Mouse (Mus musculus): ENCODE measurements around the gene Krt5.
"Not testable (repeated sequence)": the region's sequence is repeated elsewhere in the genome, so short reads cannot be mapped to it uniquely, and the experiment has no call there.

The Krt5 gene

DNA sequence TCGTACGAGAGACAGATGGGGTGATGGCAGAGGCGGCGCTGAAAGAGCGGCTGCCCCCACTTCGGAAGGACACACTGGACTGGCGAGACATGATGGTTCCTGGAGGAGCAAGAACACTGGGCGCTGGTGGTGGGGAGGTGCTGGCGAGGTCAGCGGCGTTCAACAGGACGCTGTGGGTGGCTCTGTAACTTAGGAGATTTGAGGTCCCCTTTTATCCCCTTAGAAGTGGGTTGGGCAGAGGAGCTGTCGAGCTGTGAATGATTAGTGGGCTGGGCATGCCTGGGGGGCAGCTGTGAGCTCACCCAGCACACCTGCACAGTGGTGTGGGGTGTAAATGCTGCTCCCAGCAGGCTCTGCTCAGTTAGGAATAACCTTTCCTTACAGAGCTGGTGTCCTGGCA is at the start of gene Krt5:
Krt5 (minus strand) TSS at position 179 of the 400 bp plus-strand sequence.
- DNase-seq (ENCODE audit: low read depth) = no peak

GRCm38 (mm10) chr15:101742711-101743110 is 30.0 kb upstream of the Krt5 start, which contains the start of gene Krt71:
Gene Krt71, minus strand, starts transcription at chr15:101743109.
- DNase-seq (ENCODE audit: low read depth) = no peak

DNA sequence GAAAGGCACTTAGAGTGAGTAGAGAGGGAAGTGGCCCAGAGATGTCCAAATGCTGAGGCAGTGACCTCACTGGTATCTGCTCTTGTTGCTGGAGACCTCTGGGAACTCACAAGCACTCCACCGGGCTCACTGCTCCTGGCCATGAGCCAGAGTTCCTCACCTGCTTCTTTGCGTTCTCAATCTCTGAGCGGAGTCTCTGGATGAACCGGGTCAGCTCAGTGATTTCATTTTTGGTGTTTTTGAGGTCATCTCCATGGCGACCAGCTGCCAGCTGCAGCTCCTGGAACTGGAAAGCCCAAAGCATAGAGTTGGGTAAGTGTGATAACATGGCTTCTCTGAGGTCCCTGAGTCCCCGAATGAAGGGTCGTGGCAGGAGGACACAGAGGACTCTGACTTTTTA is 25.1 kb upstream of the Krt5 start:
- no peak for DNase-seq (ENCODE audit: low read depth)

- no peak for DNase-seq (ENCODE audit: low read depth)
Observed at GRCm38 (mm10) chr15:101730653-101731052, 18.0 kb upstream of the Krt5 start.

DNA sequence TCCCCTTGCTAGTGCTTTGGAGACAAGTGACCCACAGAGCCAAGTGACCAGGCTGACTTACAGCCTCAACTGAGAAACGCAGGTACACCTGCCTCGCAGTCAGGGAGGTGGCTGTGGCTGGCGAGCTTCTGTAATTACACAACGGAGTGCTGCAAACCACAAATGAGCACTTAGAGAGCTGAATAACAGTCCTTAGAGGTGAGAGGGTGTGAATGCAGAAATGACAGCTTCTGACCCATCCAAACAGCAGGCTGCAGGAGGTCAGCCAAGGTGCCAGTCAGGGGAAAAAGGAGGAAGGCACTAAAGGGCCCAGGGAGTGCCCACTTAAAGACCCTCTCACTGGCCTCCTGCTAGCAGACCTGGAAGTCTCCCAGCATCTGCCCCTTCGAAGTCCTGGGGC is 12.0 kb upstream of the Krt5 start:
- DNase-seq (ENCODE audit: low read depth) = no peak

DNA sequence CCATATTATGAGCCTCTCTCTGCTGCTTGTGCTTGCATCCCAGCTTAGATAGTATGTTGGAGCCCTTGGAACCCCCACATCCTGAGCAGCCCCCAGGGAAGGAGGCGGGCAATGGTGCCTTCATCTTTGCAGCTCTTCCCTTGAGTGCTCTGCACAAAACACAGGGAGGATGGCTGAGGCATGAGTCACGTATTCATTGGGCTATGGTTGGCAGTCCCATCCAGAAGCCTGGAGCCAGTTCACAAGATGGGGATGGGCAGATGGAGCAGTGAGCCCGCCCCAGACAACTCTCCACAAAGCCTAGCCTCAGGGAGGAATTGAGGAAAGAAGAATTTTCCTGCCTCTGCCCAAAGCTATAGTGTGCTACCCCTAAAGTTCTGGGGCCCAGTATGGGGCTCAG is 3.1 kb upstream of the Krt5 start:
- DNase-seq (ENCODE audit: low read depth) = no peak

- DNase-seq (ENCODE audit: low read depth) = no peak
Observed at GRCm38 (mm10) chr15:101714356-101714755, 1.7 kb upstream of the Krt5 start.

GRCm38 (mm10) chr15:101713731-101714130 is 1.0 kb upstream of the Krt5 start:
- DNase-seq (ENCODE audit: low read depth) = no peak

- DNase-seq (ENCODE audit: low read depth) = no peak
Observed at GRCm38 (mm10) chr15:101708683-101709082, 4.0 kb downstream of the Krt5 start.

DNA sequence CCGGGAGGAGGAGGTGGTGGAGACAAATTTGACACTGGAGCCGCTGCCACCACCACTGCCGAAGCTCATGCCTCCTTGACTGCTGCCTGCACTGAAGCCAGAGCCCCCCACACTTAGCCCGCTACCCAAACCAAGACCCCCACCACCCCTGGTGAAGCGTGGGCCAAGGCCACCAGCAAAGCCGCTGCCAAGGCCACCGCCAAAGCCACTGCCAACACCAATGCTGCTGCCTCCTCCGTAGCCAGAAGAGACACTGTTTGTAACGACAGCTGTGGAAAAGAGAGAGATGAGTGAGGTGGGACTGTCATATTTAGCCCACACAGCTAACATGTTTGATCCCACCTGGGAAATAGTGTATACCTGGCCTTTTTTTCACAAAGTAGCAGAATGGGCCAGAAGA is 5.2 kb downstream of the Krt5 start:
- no peak for DNase-seq (ENCODE audit: low read depth)

- no peak for DNase-seq (ENCODE audit: low read depth)
Observed at GRCm38 (mm10) chr15:101704066-101704465, 8.6 kb downstream of the Krt5 start.

DNA sequence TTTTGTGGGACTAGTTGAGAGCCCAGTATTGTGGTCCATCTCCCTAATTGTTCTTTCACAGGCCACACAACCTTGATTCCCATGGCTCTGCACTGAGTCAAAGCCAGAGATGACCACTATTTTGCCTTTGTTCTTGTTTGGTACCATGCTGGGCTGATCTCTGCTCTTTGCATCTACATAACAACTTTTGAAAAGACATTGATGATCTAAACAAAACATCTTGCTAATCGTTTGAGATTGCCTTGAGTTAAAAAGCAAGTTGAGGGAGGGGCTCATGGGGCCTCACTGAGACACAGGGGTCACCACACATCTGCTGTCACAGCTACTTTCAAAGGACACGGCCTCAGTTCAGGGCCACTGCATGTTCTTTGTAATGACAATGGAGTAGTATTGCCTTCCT is 10.3 kb downstream of the Krt5 start:
- no peak for DNase-seq (ENCODE audit: low read depth)

- DNase-seq (ENCODE audit: low read depth) = no peak
Observed at GRCm38 (mm10) chr15:101699866-101700265, 12.8 kb downstream of the Krt5 start.

- DNase-seq (ENCODE audit: low read depth) = no peak
Observed at GRCm38 (mm10) chr15:101699192-101699591, 13.5 kb downstream of the Krt5 start.

- no peak for DNase-seq (ENCODE audit: low read depth)
Observed at GRCm38 (mm10) chr15:101697326-101698188, 15.1 kb downstream of the Krt5 start.

DNA sequence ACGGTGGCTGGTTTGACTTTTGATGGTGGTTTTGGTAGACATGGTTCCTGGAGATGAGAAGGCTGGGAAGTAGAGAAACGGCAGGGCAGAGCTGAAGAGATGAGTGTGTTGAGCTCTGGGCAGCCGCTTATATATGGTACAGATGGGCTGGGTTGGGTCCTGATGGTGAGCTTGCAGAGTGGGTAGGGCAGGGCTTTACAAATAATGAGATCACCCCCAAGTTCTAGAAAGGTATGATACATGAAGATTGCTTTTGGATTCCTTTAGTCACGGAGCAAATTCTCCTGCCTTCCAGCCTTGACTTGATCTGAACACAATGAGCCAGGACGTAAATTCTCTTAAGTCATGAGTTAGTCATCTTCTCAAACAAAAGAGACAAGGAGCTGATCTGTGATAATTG is 18.5 kb downstream of the Krt5 start, which contains the start of gene Krt6a:
Krt6a (minus strand) TSS at position 101 of the 400 bp plus-strand sequence.
- DNase-seq (ENCODE audit: low read depth) = no peak

- DNase-seq (ENCODE audit: low read depth) = not testable (repeated sequence)
Observed at GRCm38 (mm10) chr15:101690460-101690859, 22.2 kb downstream of the Krt5 start.

- no peak for DNase-seq (ENCODE audit: low read depth)
Observed at GRCm38 (mm10) chr15:101688161-101688560, 24.5 kb downstream of the Krt5 start.

DNA sequence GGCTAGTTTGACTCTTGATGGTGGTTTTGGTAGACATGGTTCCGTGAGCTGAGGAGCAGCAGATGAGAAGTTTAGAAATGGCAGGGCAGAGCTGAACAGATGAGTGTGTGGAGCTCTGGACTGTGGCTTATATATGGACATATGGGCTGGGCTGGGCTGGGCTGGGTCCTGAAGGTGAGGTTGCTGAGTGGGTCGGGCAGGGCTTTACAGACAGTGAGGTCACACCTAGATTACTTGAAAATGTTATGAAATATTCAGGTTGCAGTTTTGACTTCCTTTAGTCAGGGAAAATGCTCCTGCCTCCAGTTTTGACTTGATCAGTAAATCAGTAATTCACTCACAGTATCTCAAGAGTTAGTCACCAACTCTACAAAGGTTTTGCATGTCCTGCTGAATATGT is 32.5 kb downstream of the Krt5 start, which contains the start of gene Krt6b:
Krt6b (minus strand) TSS at position 101 of the 400 bp plus-strand sequence.
- DNase-seq (ENCODE audit: low read depth) = no peak

- no peak for DNase-seq (ENCODE audit: low read depth)
Observed at GRCm38 (mm10) chr15:101675978-101676377, 36.7 kb downstream of the Krt5 start.

Measured in naive thymus-derived CD4-positive, alpha-beta T cell, adult 2 months (primary cell).